Mouse (Mus musculus) embryonic facial prominence, embryonic 15.5 days (tissue): ENCODE results near the gene Clec1a. TPM values are rescaled to one million over a fixed set of nuclear protein-coding genes. Genes with fewer than 3 reads are reported as not detected.
"Not testable (repeated sequence)": the region's sequence is repeated elsewhere in the genome, so short reads cannot be mapped to it uniquely, and the experiment has no call there.

Experiments used
- ATAC-seq: fragments of 200-750 bp; cut with Nextera tagmentation; 2 replicates; pipeline ENCODE4 v1.8.0; 2017; ENCODE audit warnings: low read depth, moderate TSS enrichment; ENCODE audit not compliant: insufficient number of reproducible peaks, low FRiP score, low TSS enrichment
- H3K27ac ChIP-seq: fragments of 300-500 bp; sonication (generic); replicated peaks from 2 replicates; pipeline ENCODE4 v1.5.1; 2015; ENCODE audit warnings: mild to moderate bottlenecking, inconsistent platforms
- H3K27me3 ChIP-seq: fragments of 300-500 bp; sonication (generic); 2 replicates; pipeline ENCODE4 v1.6.1; 2015; ENCODE audit warnings: inconsistent platforms
- H3K36me3 ChIP-seq: fragments of 300-500 bp; sonication (generic); 2 replicates; pipeline ENCODE4 v1.6.1; 2015; ENCODE audit warnings: mild to moderate bottlenecking, inconsistent platforms
- H3K4me1 ChIP-seq: fragments of 300-500 bp; sonication (generic); 2 replicates; pipeline ENCODE4 v1.6.1; 2015; ENCODE audit warnings: inconsistent platforms
- H3K4me2 ChIP-seq: fragments of 300-500 bp; sonication (generic); replicated peaks from 2 replicates; pipeline ENCODE4 v1.6.1; 2015; ENCODE audit warnings: mild to moderate bottlenecking, inconsistent platforms
- H3K4me3 ChIP-seq: fragments of 300-500 bp; sonication (generic); replicated peaks from 2 replicates; pipeline ENCODE4 v1.5.1; 2015; ENCODE audit warnings: mild to moderate bottlenecking, inconsistent platforms
- H3K9ac ChIP-seq: fragments of 300-500 bp; sonication (generic); 2 replicates; pipeline ENCODE4 v1.6.1; 2015; ENCODE audit warnings: inconsistent platforms
- H3K9me3 ChIP-seq: fragments of 300-500 bp; sonication (generic); replicated peaks from 2 replicates; pipeline ENCODE4 v1.6.1; 2016; ENCODE audit warnings: inconsistent platforms
- WGBS: fragments of 180-500 bp; shearing (Covaris S2); methylation state at CpG from one replicate; pipeline ENCODE4 v1.1.7; 2015; 5-methylcytosine and 5-hydroxymethylcytosine counted together
- polyA plus RNA-seq: library from polyadenylated mRNA; unstranded; fragments of >200 nt; fragmentation: Nextera tagmentation; extraction: Ambion mirVana; gene quantifications from 2 replicates; pipeline ENCODE4 v1.2.1, GENCODE M21; 2015

Gene Clec1a
- 2.4 and 2.5 TPM in 2 replicates for polyA plus RNA-seq

- Histone ChIP-seq H3K9me3 (no peaks in the 10 kb centered on the region), H3K4me1 (no peaks in the 10 kb centered on the region), H3K27ac (no peak within 1 kb of the TSS), H3K4me2 (no peak within 1 kb of the TSS), H3K36me3 (no peaks in the 10 kb centered on the region), H3K27me3 (no peaks in the 10 kb centered on the region), H3K4me3 (no peak within 1 kb of the TSS), H3K9ac (no peak within 1 kb of the TSS)
- no peak for ATAC-seq
- WGBS, result 50% methylated on average over 13 of the region's 13 CpGs
Observed at GRCm38 (mm10) chr6:129451411-129452039, at the start of gene Clec1a. Gene Clec1a (minus strand): TSS chr6:129452000.

GRCm38 (mm10) chr6:129499516-129499915, 47.7 kb upstream of the Clec1a start:
- not testable (repeated sequence) for ATAC-seq, H3K9ac ChIP-seq, H3K9me3 ChIP-seq, H3K4me3 ChIP-seq, H3K27me3 ChIP-seq, H3K36me3 ChIP-seq, H3K27ac ChIP-seq, H3K4me2 ChIP-seq, H3K4me1 ChIP-seq
- 90% methylated on average over 1 of the region's 1 CpGs for WGBS

GRCm38 (mm10) chr6:129497345-129498218, 45.8 kb upstream of the Clec1a start:
- H3K9ac ChIP-seq, result no peak overlapping the region
- no peak overlapping the region for H3K4me3 ChIP-seq
- no peak overlapping the region for H3K4me2 ChIP-seq
- H3K9me3 ChIP-seq, result no peaks in the 10 kb centered on the region
- WGBS, result 91% methylated on average over 3 of the region's 3 CpGs
- no peaks in the 10 kb centered on the region for H3K4me1 ChIP-seq
- no peak for ATAC-seq
- no peak overlapping the region for H3K27ac ChIP-seq
- H3K36me3 ChIP-seq, result no peaks in the 10 kb centered on the region
- H3K27me3 ChIP-seq, result no peaks in the 10 kb centered on the region

GRCm38 (mm10) chr6:129494924-129495323, 43.1 kb upstream of the Clec1a start:
- no peak overlapping the region for H3K9ac ChIP-seq
- ATAC-seq, result no peak

GRCm38 (mm10) chr6:129480089-129480958, 28.5 kb upstream of the Clec1a start:
- ATAC-seq, result no peak
- H3K4me2 ChIP-seq, result no peak overlapping the region
- 47% methylated on average over 8 of the region's 8 CpGs for WGBS

More at GRCm38 (mm10) chr6:129494924-129495323, 43.1 kb upstream of the Clec1a start:
- H3K27me3 ChIP-seq, result no peaks in the 10 kb centered on the region
- H3K4me2 ChIP-seq, result no peak overlapping the region
- no peak overlapping the region for H3K27ac ChIP-seq
- H3K9me3 ChIP-seq, result no peaks in the 10 kb centered on the region
- no peaks in the 10 kb centered on the region for H3K36me3 ChIP-seq
- 72% methylated on average over 4 of the region's 4 CpGs for whole genome bisulfite sequencing
- no peaks in the 10 kb centered on the region for H3K4me1 ChIP-seq
- no peak overlapping the region for H3K4me3 ChIP-seq

GRCm38 (mm10) chr6:129476404-129477126, 24.8 kb upstream of the Clec1a start:
- H3K9ac ChIP-seq, result no peak overlapping the region
- ATAC-seq, result no peak
- H3K36me3 ChIP-seq, result no peaks in the 10 kb centered on the region
- no peak overlapping the region for H3K27ac ChIP-seq
- WGBS, result 30% methylated on average over 13 of the region's 13 CpGs
- no peaks in the 10 kb centered on the region for H3K9me3 ChIP-seq
- H3K27me3 ChIP-seq, result no peaks in the 10 kb centered on the region
- H3K4me1 ChIP-seq, result 0 out of 2 replicates have a peak, but pooled peaks cover 3% of the 10 kb centered on the region
- no peak overlapping the region for H3K4me2 ChIP-seq
- no peak overlapping the region for H3K4me3 ChIP-seq

More at GRCm38 (mm10) chr6:129480089-129480958, 28.5 kb upstream of the Clec1a start:
- Histone ChIP-seq H3K4me3 (no peak overlapping the region), H3K27ac (no peak overlapping the region), H3K9ac (no peak overlapping the region), H3K27me3 (no peaks in the 10 kb centered on the region), H3K4me1 (0 out of 2 replicates have a peak, but pooled peaks cover 3% of the 10 kb centered on the region), H3K9me3 (no peaks in the 10 kb centered on the region), H3K36me3 (no peaks in the 10 kb centered on the region)

GRCm38 (mm10) chr6:129472627-129473026, 20.8 kb upstream of the Clec1a start:
- Histone ChIP-seq H3K36me3 (no peaks in the 10 kb centered on the region), H3K27ac (no peak overlapping the region), H3K4me3 (no peak overlapping the region), H3K27me3 (no peaks in the 10 kb centered on the region), H3K4me1 (no peaks in the 10 kb centered on the region), H3K9me3 (no peaks in the 10 kb centered on the region), H3K4me2 (no peak overlapping the region), H3K9ac (no peak overlapping the region)
- ATAC-seq, result no peak
- 80% methylated on average over 5 of the region's 5 CpGs for WGBS

- H3K4me3 ChIP-seq, result no peak overlapping the region
- no peak overlapping the region for H3K4me2 ChIP-seq
- no peak overlapping the region for H3K9ac ChIP-seq
- WGBS, result 86% methylated on average over 6 of the region's 6 CpGs
- H3K4me1 ChIP-seq, result no peaks in the 10 kb centered on the region
- H3K36me3 ChIP-seq, result no peaks in the 10 kb centered on the region
- no peak for ATAC-seq
- H3K9me3 ChIP-seq, result no peaks in the 10 kb centered on the region
- no peak overlapping the region for H3K27ac ChIP-seq
- H3K27me3 ChIP-seq, result no peaks in the 10 kb centered on the region
Observed at GRCm38 (mm10) chr6:129471386-129471785, 19.6 kb upstream of the Clec1a start.

GRCm38 (mm10) chr6:129449743-129450142, 2.1 kb downstream of the Clec1a start:
- Histone ChIP-seq H3K9me3 (no peaks in the 10 kb centered on the region), H3K27me3 (no peaks in the 10 kb centered on the region), H3K4me1 (no peaks in the 10 kb centered on the region), H3K4me3 (no peak overlapping the region), H3K27ac (no peak overlapping the region), H3K9ac (no peak overlapping the region), H3K4me2 (no peak overlapping the region), H3K36me3 (no peaks in the 10 kb centered on the region)
- no peak for ATAC-seq
- WGBS, result 59% methylated on average over 6 of the region's 6 CpGs

GRCm38 (mm10) chr6:129438033-129438432, 13.8 kb downstream of the Clec1a start:
- Histone ChIP-seq H3K36me3 (no peaks in the 10 kb centered on the region), H3K9me3 (no peaks in the 10 kb centered on the region), H3K9ac (no peak overlapping the region), H3K4me2 (no peak overlapping the region), H3K4me1 (no peaks in the 10 kb centered on the region), H3K4me3 (no peak overlapping the region), H3K27ac (no peak overlapping the region), H3K27me3 (no peaks in the 10 kb centered on the region)
- 73% methylated on average over 2 of the region's 2 CpGs for WGBS
- ATAC-seq, result no peak
